Mouse (Mus musculus) midbrain, postnatal 0 days (tissue): Measurements from ENCODE around the gene Rbp2. TPM values are rescaled to one million over a fixed set of nuclear protein-coding genes. Genes with fewer than 3 reads are reported as not detected.

Experiments
- ATAC-seq: fragments of 200-750 bp; cut with Nextera tagmentation; 2 replicates; pipeline ENCODE4 v1.8.0; 2017; ENCODE audit warnings: moderate number of reproducible peaks, mild to moderate bottlenecking, moderate TSS enrichment, moderate library complexity; ENCODE audit not compliant: low FRiP score
- DNase-seq: peaks from one replicate; pipeline ENCODE4 v3.0.0-alpha.2; 2015; ENCODE audit warnings: low spot score
- H3K27ac ChIP-seq: fragments of 300-500 bp; sonication (generic); 2 replicates; pipeline ENCODE4 v1.5.1; 2014; ENCODE audit warnings: low read depth, mild to moderate bottlenecking, low read length, mixed read lengths
- H3K27me3 ChIP-seq: fragments of 300-500 bp; sonication (generic); 2 replicates; pipeline ENCODE4 v1.6.1; 2014; ENCODE audit warnings: low read length, control low read depth, mixed read lengths; ENCODE audit not compliant: insufficient read depth
- H3K36me3 ChIP-seq: fragments of 300-500 bp; sonication (generic); 2 replicates; pipeline ENCODE4 v1.6.1; 2014; ENCODE audit warnings: low read length, control low read depth, mixed read lengths; ENCODE audit not compliant: insufficient read depth
- H3K4me1 ChIP-seq: fragments of 300-500 bp; sonication (generic); 2 replicates; pipeline ENCODE4 v1.6.1; 2014; ENCODE audit warnings: mild to moderate bottlenecking, control low read depth, antibody characterized with exemption, low read length, mixed read lengths; ENCODE audit not compliant: insufficient read depth
- H3K4me2 ChIP-seq: fragments of 300-500 bp; sonication (generic); 2 replicates; pipeline ENCODE4 v1.6.1; 2014; ENCODE audit warnings: low read depth, mild to moderate bottlenecking, low read length, mixed read lengths; ENCODE audit not compliant: poor library complexity, severe bottlenecking
- H3K4me3 ChIP-seq: fragments of 300-500 bp; sonication (generic); 2 replicates; pipeline ENCODE4 v1.5.1; 2014; ENCODE audit warnings: low read depth, mild to moderate bottlenecking, low read length, moderate library complexity
- H3K9ac ChIP-seq: fragments of 300-500 bp; sonication (generic); replicated peaks from 2 replicates; pipeline ENCODE4 v1.6.1; 2014; ENCODE audit warnings: mild to moderate bottlenecking, low read length, moderate library complexity, mixed read lengths; ENCODE audit not compliant: poor library complexity, severe bottlenecking
- H3K9me3 ChIP-seq: fragments of 300-500 bp; sonication (generic); 2 replicates; pipeline ENCODE4 v1.6.1; 2016; ENCODE audit warnings: low read length, control low read depth
- CTCF ChIP-seq: IDR thresholded peaks from 2 replicates; pipeline ENCODE4 v1.5.1; 2016; ENCODE audit warnings: antibody characterized with exemption, mild to moderate bottlenecking
- WGBS: fragments of 180-500 bp; shearing (Covaris S2); extraction: QIAGEN DNeasy Blood & Tissue Kit; methylation state at CpG from one replicate; pipeline ENCODE4 v1.1.7; 2014; 5-methylcytosine and 5-hydroxymethylcytosine counted together
- polyA plus RNA-seq: library from polyadenylated mRNA; unstranded; fragments of >200 nt; fragmentation: Nextera tagmentation; extraction: Ambion mirVana; gene quantifications from 2 replicates; pipeline ENCODE4 v1.2.1, GENCODE M21; 2015
- total RNA-seq: library from RNA; depleted of rRNA; stranded (reverse); fragments of >200 nt; gene quantifications from 2 replicates; pipeline ENCODE4 v1.2.3, GENCODE M21; 2014

Rbp2 gene
- total and polyA plus RNA-seq, 2 experiments from 2014 or later, result 0.32 TPM; not detected in 1

DNA sequence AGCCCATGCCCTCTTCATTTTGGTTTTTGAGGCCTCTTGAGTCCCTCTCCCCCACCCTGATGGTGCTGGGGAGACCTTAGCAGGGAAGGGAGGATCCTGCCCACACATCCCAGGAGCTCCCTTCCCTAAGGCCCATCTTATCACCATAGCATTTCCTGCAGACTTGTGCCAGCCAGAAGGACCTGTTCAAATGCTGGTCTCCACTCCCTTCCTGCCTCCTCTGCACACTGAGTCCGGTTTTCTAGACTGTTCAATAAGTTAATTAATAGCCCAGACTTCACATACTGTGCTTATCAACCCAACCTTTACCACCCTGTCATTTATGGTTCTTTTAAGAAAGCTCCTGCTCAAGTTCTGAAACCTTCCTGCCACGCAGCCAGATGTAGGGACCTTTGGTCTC is 19.2 kb upstream of the Rbp2 start:
- ATAC-seq (no peak), DNase-seq (no peak)
- Histone ChIP-seq H3K4me3 (no peak overlapping the region), H3K27me3 (no peaks in the 10 kb centered on the region), H3K4me1 (no peaks in the 10 kb centered on the region), H3K9me3 (no peaks in the 10 kb centered on the region), H3K4me2 (no peak overlapping the region), H3K27ac (no peak overlapping the region), H3K9ac (no peak overlapping the region), H3K36me3 (no peaks in the 10 kb centered on the region)
- TF ChIP-seq CTCF, result no peak
- whole genome bisulfite sequencing, result 75% methylated on average over 2 of the region's 2 CpGs

DNA sequence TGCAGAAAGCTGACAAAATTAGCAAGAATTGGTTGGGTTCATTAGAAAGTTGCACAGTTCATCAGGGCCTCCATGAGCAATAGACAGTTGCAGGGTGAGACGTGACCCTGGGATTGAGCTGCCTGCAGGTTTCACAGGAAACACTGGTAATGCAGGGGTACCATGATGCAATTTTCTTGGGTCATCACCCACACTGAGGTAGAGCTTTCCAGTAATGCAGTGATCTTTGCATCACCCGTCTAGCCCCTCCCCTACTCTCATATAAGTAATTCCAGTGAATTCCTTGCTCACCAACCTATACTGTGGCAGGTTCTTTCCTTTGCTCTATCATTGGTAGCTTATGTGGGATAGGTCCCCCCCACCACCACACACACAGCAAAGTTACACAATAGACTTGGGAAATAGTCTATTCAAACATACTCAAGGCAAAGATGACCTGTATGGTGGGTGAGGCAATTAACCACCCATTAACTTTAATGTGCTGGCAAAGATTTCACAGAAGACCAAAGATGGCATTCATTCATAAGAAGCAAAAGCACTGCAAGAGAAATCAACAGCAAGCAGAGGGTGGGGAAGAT is 5.7 kb upstream of the Rbp2 start:
- no peaks in the 10 kb centered on the region for H3K27me3 ChIP-seq
- no peak overlapping the region for H3K4me2 ChIP-seq
- TF ChIP-seq CTCF, result no peak

DNA sequence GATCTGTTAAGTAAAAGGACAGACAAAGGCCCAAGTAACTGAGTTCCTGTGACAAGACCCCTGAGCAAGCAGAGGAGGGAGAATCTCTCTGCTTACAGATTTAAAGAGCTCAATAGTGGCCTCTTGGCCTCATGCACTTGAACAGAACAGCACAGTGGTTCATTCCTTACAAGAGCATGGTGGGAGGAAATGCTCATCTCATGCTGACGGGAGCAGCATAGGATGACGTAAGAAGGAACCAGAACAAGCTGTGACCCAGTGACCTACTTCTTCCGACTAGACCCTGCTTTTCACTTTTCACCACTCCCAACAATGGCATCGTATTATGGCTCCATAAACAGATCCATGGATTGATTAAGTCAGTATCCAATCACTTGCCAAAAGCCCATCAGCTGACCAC is 3.7 kb upstream of the Rbp2 start:
- 67% methylated on average over 4 of the region's 4 CpGs for WGBS

More for the DNA sequence above, 5.7 kb upstream of the Rbp2 start:
- ATAC-seq (no peak), DNase-seq (no peak)
- H3K9ac ChIP-seq, result no peak overlapping the region
- H3K4me1 ChIP-seq, result no peaks in the 10 kb centered on the region
- no peak overlapping the region for H3K27ac ChIP-seq
- H3K36me3 ChIP-seq, result no peaks in the 10 kb centered on the region
- no peaks in the 10 kb centered on the region for H3K9me3 ChIP-seq
- no peak overlapping the region for H3K4me3 ChIP-seq
- WGBS, result 98% methylated on average over 2 of the region's 2 CpGs

DNA sequence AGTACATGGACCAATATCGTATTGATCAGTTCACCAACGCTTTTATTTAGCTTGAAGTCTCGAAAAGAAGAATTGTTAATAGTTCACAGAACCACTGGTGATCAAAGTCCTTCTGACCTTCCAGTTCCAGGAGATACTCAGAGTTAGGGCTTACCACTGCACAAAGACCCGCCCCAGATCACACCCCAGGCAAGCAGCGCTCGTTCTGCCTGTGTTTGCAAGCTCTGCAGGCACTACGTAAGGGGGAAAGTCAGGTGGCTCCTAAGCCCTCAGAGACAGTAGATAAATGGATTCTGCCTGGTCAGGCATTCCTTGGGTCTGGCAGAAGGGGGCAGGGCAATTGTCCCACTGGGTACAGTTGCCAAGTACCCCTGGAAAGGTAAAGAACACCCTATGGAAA is 895 bp upstream of the Rbp2 start:
- 83% methylated on average over 7 of the region's 7 CpGs for WGBS

More for the DNA sequence above, 3.7 kb upstream of the Rbp2 start:
- H3K9me3 ChIP-seq, result no peaks in the 10 kb centered on the region
- no peaks in the 10 kb centered on the region for H3K27me3 ChIP-seq
- H3K4me2 ChIP-seq, result no peak overlapping the region
- H3K36me3 ChIP-seq, result no peaks in the 10 kb centered on the region
- no peaks in the 10 kb centered on the region for H3K4me1 ChIP-seq
- DNase-seq (no peak), ATAC-seq (no peak)
- H3K4me3 ChIP-seq, result no peak overlapping the region
- H3K27ac ChIP-seq, result no peak overlapping the region
- no peak for TF ChIP-seq CTCF
- H3K9ac ChIP-seq, result no peak overlapping the region

DNA sequence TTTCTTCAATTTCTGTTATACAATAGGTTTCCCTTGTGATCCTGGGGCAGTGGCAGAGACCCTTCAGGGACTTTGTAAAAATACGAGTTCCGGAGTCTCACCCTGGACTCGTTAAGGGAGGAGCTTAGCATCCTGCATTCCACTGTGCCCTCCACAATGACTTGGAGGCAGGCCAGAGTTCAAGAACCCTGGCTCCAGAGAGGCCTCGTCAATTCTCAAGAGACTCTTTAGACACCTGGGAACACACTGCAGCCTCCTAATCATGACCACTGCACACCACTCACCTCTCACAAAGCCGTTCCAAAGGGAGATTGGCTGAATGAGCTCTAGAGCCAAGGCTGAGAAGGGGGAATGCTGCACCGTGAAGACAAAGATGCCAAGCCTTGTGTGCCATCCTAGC is 1.4 kb downstream of the Rbp2 start:
- ATAC-seq, result no peak
- H3K4me3 ChIP-seq, result no peak overlapping the region
- 80% methylated on average over 6 of the region's 6 CpGs for WGBS
- no peak overlapping the region for H3K4me2 ChIP-seq
- no peak for DNase-seq
- H3K4me1 ChIP-seq, result no peaks in the 10 kb centered on the region
- TF ChIP-seq CTCF, result no peak
- H3K27ac ChIP-seq, result no peak overlapping the region
- no peaks in the 10 kb centered on the region for H3K27me3 ChIP-seq
- H3K9ac ChIP-seq, result no peak overlapping the region
- H3K36me3 ChIP-seq, result no peaks in the 10 kb centered on the region
- H3K9me3 ChIP-seq, result no peaks in the 10 kb centered on the region

More for the DNA sequence above, 895 bp upstream of the Rbp2 start:
- Histone ChIP-seq H3K27me3 (no peaks in the 10 kb centered on the region), H3K4me2 (no peak overlapping the region), H3K36me3 (no peaks in the 10 kb centered on the region), H3K9me3 (no peaks in the 10 kb centered on the region), H3K27ac (no peak overlapping the region), H3K4me3 (no peak overlapping the region), H3K4me1 (no peaks in the 10 kb centered on the region), H3K9ac (no peak overlapping the region)
- DNase-seq (no peak), ATAC-seq (no peak)
- no peak for TF ChIP-seq CTCF

DNA sequence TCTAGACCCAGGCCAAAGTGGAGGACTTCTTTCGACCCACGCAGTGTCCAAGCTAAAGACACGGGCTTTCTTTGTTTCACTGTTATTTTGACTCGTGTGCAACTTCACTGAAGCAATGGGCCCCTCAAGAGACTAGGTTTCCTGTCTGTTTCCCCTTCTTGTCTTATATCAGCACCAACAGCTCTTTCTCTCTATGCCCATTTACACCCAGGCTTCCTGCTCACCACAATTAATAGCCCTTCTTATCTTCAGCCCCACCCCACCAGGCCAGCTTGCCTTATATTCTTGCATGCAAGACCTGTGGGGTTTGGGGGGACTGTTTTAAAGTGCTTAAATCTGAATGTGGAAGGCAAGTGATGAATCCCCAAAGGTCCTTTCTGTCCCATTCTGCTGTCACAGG is 3.6 kb downstream of the Rbp2 start:
- H3K36me3 ChIP-seq, result no peaks in the 10 kb centered on the region
- DNase-seq, result no peak
- 83% methylated on average over 4 of the region's 4 CpGs for WGBS
- no peak overlapping the region for H3K4me3 ChIP-seq
- no peak for TF ChIP-seq CTCF
- no peak overlapping the region for H3K9ac ChIP-seq
- no peaks in the 10 kb centered on the region for H3K9me3 ChIP-seq
- H3K27me3 ChIP-seq, result no peaks in the 10 kb centered on the region
- H3K4me1 ChIP-seq, result no peaks in the 10 kb centered on the region
- H3K27ac ChIP-seq, result no peak overlapping the region
- ATAC-seq, result no peak
- no peak overlapping the region for H3K4me2 ChIP-seq
